Mouse (Mus musculus) lung, postnatal 14 days (tissue): ENCODE data around the gene Lcn12.
A peak's percentile ranks its signal among the peaks of the same experiment; 100 is the strongest.

ENCODE experiments used
- DNase-seq: peaks from one replicate; pipeline ENCODE4 v3.0.0; 2021

Gene Lcn12

GRCm38 (mm10) chr2:25493476-25493961 lies at the start of gene Lcn12:
TSS of gene Lcn12 (minus strand) at chr2:25493911.
- DNase-seq: no peak

GRCm38 (mm10) chr2:25541644-25542367 lies 48.1 kb upstream of the Lcn12 start:
- no peak for DNase-seq

GRCm38 (mm10) chr2:25540541-25540948 lies 46.8 kb upstream of the Lcn12 start:
- no peak for DNase-seq

- DNase-seq: no peak
These were observed 42.8 kb upstream of the Lcn12 start for GRCm38 (mm10) chr2:25536531-25536930.

GRCm38 (mm10) chr2:25534866-25535182 lies 41.1 kb upstream of the Lcn12 start:
- no peak for DNase-seq

GRCm38 (mm10) chr2:25534178-25534865 lies 40.6 kb upstream of the Lcn12 start:
- DNase-seq: peak; percentile 69

GRCm38 (mm10) chr2:25533707-25534106 lies 40.0 kb upstream of the Lcn12 start:
- no peak for DNase-seq

- no peak for DNase-seq
These were observed 33.0 kb upstream of the Lcn12 start for GRCm38 (mm10) chr2:25526510-25527302.

GRCm38 (mm10) chr2:25509912-25510311 lies 16.2 kb upstream of the Lcn12 start:
- DNase-seq: no peak

- peak; percentile 17 for DNase-seq
These were observed 13.3 kb upstream of the Lcn12 start for GRCm38 (mm10) chr2:25506964-25507363.

- DNase-seq: no peak
These were observed 12.1 kb upstream of the Lcn12 start for GRCm38 (mm10) chr2:25505860-25506259.

- no peak for DNase-seq
These were observed 11.3 kb upstream of the Lcn12 start for GRCm38 (mm10) chr2:25505000-25505399.

GRCm38 (mm10) chr2:25504538-25504937 lies 10.8 kb upstream of the Lcn12 start:
- no peak for DNase-seq

- no peak for DNase-seq
These were observed 9.0 kb upstream of the Lcn12 start for GRCm38 (mm10) chr2:25502726-25503125.

- no peak for DNase-seq
These were observed 8.1 kb upstream of the Lcn12 start, which contains the start of gene C8g for GRCm38 (mm10) chr2:25501593-25502486. TSS of gene C8g (minus strand) at chr2:25501719.

- DNase-seq: peak; percentile 86
These were observed 7.1 kb upstream of the Lcn12 start, which contains the start of gene Fbxw5 for GRCm38 (mm10) chr2:25500576-25501405. TSS of gene Fbxw5 (plus strand) at chr2:25500750.

GRCm38 (mm10) chr2:25500071-25500575 lies 6.4 kb upstream of the Lcn12 start:
- DNase-seq: no peak

GRCm38 (mm10) chr2:25498622-25499478 lies 5.1 kb upstream of the Lcn12 start:
- no peak for DNase-seq

GRCm38 (mm10) chr2:25497846-25498575 lies 4.3 kb upstream of the Lcn12 start:
- no peak for DNase-seq
